Comparison of ENCODE assay signal across 23 mouse cellular contexts in the genomic region with DNA sequence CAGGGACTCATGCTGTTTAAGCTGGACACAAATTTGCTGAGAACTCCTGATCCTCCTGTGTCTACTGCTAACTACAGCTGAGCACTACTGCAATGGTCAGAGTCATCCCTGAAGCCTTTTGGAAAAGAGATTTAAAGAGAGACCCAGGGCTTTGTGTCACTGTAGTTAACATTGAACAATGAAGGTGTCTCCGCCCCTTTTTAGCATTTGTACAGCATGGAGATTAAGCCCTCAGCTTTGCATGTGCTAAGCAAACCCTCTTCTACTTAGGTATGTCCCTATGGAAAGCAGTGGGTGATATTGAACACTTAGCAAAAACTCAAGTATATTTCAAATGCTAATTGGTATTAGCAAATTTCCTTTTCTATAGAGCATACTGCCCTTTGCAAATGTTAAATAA.
"Had no signal": no experiment of that assay in that cellular context is flagged by ENCODE, and none has a peak within 500 bp of the region (broad histone marks: within the 10 kb centered on the region; RNA-seq: fewer than 3 reads in every experiment).

No protein-coding gene starts in this region.

- H3K4me1 ChIP-seq: heart, embryonic 13.5 days; heart, embryonic 15.5 days; hindbrain, embryonic 13.5 days; hindbrain, embryonic 15.5 days; limb, embryonic 13.5 days; limb, embryonic 15.5 days; liver, embryonic 12.5 days had no signal

- H3K27me3 ChIP-seq: heart, embryonic 13.5 days; heart, embryonic 15.5 days; hindbrain, embryonic 13.5 days; hindbrain, embryonic 15.5 days; limb, embryonic 13.5 days; limb, embryonic 15.5 days; liver, embryonic 12.5 days had no signal

- H3K4me3 ChIP-seq: gastrocnemius, adult 2 months; heart, embryonic 13.5 days; heart, embryonic 15.5 days; hindbrain, embryonic 13.5 days; hindbrain, embryonic 15.5 days; layer of hippocampus, adult 2 months; left cerebral cortex, adult 2 months; limb, embryonic 13.5 days; limb, embryonic 15.5 days; liver, embryonic 12.5 days had no signal

- H3K27ac ChIP-seq: gastrocnemius, adult 2 months; heart, embryonic 13.5 days; heart, embryonic 15.5 days; hindbrain, embryonic 13.5 days; hindbrain, embryonic 15.5 days; hindbrain, postnatal 0 days; layer of hippocampus, adult 2 months; left cerebral cortex, adult 2 months; limb, embryonic 13.5 days; limb, embryonic 15.5 days; liver, embryonic 12.5 days; liver, embryonic 14.5 days had no signal

- H3K9ac ChIP-seq: heart, embryonic 13.5 days; heart, embryonic 15.5 days; hindbrain, embryonic 13.5 days; hindbrain, embryonic 15.5 days; limb, embryonic 13.5 days; limb, embryonic 15.5 days; liver, embryonic 12.5 days; liver, embryonic 14.5 days had no signal

- H3K9me3 ChIP-seq: heart, embryonic 13.5 days; heart, embryonic 15.5 days; hindbrain, embryonic 13.5 days; hindbrain, embryonic 15.5 days; limb, embryonic 13.5 days; limb, embryonic 15.5 days; liver, embryonic 12.5 days had no signal

- DNase-seq: gastrocnemius, adult 2 months; gastrocnemius, postnatal 10 days; gastrocnemius, postnatal 25 days; heart, adult 18-20 months; heart, postnatal 14 days; heart, postnatal 36 days; kidney, adult 11 months; kidney, adult 8-10 months; kidney, postnatal 10 days; kidney, postnatal 25 days; kidney, postnatal 4 days; left cerebral cortex, postnatal 4 days had no signal

- H3K36me3 ChIP-seq: heart, embryonic 13.5 days; heart, embryonic 15.5 days; hindbrain, embryonic 13.5 days; hindbrain, embryonic 15.5 days; limb, embryonic 13.5 days; limb, embryonic 15.5 days; liver, embryonic 12.5 days had no signal
